Mouse (Mus musculus) layer of hippocampus, adult 2 months (tissue): Measurements from ENCODE around the gene Cic. TPM values are rescaled to one million over a fixed set of nuclear protein-coding genes. Genes with fewer than 3 reads are reported as not detected.
A peak's percentile ranks its signal among the peaks of the same experiment; 100 is the strongest.

Experiments
- DNase-seq, 2 experiments: peaks; one replicate each; pipeline ENCODE4 v3.0.0; 2022; ENCODE audit warnings: low spot score in 2 of 2
- H3K27ac ChIP-seq: fragments of 200-600 bp; 2 replicates; pipeline ENCODE4 v1.8.1; 2022
- H3K4me3 ChIP-seq: fragments of 200-600 bp; 2 replicates; pipeline ENCODE4 v1.8.1; 2022; ENCODE audit warnings: mild to moderate bottlenecking
- CTCF ChIP-seq: fragments of 200-600 bp; conservative IDR thresholded peaks from 2 replicates; pipeline ENCODE4 v1.8.1; 2022; ENCODE audit warnings: antibody characterized with exemption, mild to moderate bottlenecking, moderate library complexity
- total RNA-seq, 2 experiments: library from RNA; stranded (reverse); gene quantifications; 2 replicates each; pipeline ENCODE4 v1.2.3; 2021

The Cic gene
- total RNA-seq, 2 experiments from 2014 or later: 218 to 225 TPM

DNA sequence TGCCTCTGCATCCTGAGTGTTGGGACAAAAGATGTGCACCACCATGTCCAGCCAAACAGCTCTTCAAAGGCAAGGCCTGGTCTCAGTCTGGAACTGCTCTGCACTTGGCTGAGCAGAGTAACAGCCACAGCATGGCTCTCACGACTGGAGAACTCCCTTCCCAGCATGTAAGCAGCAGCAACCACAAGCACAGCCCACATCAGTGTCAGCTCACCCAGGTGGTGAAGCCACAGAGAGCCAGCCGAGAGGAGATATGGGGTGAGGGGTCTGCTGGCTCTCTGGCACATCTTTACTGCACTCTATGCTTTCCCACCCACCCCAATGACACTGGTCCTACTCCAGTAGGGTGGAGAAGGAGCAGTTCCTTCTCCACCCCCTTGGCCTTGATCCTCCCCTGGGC, 34.4 kb upstream of the Cic start:
- DNase-seq: no peak
- H3K27ac ChIP-seq: no peak overlapping the region
- no peak for TF ChIP-seq CTCF
- no peak overlapping the region for H3K4me3 ChIP-seq

DNA sequence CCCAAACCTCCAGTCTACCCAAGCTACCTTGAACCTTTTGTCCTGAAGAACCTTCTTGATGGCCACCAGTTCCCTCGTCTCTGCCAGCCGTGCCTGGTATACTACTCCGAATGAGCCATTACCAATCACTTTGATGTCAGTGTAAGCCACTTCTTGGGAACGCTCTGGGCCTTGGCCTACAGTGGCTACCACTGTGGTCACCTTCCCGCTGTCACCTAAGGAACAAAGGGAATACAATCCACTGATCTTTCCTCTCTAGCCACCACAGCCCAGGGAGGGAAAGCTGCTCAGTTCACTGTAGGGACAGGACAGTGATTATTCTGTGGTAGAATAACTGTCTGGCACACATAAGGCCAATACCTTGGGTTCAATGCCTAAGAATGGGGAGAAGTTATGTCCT, 32.0 kb upstream of the Cic start:
- H3K27ac ChIP-seq: no peak overlapping the region
- no peak overlapping the region for H3K4me3 ChIP-seq
- DNase-seq: no peak
- no peak for TF ChIP-seq CTCF

DNA sequence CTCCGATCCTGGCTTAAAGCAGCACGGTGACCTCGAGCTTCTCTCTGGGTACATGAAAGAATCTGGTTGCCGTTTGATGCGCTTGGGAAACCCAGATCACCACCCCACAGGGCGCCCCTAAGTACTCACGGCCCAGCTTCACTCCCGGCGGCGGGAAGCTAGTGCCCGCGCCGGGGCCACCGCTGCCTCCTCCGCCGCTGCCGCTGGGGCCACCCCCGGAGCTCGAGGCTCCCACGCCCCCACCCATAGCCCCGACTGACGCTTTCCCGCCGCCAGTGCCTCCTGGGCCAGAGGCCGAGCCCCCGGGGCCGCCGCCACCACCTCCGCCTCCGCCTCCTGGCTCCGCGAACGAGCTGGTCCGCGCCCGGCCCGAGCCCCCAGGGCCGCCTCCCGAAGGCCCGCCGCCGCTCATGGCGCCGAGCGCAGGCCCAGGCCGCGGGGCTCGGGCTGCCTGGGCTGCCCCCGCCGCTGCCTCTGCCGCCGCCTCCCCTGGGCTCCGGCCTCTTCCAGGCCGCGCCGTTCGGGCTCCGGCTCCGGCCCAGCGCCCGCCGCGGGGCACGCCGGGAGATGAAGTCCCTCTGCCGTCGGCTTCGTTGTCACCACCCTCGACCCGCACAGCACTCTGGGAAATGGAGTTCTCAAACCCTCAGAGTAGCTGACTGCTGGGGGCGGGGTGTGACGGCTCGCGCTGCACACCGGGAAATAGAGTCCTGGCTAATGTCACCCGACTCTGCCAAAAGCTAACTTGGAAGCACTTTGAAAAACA, 30.1 kb upstream of the Cic start, which contains the start of gene Gsk3a:
TSS of gene Gsk3a (minus strand) at position 603 of the 766 bp plus-strand sequence.
- DNase-seq: peak; percentile 98
- H3K27ac ChIP-seq: peak within 1 kb of the TSS; percentile 100
- TF ChIP-seq CTCF: no peak
- peak within 1 kb of the TSS; percentile 65 for H3K4me3 ChIP-seq

DNA sequence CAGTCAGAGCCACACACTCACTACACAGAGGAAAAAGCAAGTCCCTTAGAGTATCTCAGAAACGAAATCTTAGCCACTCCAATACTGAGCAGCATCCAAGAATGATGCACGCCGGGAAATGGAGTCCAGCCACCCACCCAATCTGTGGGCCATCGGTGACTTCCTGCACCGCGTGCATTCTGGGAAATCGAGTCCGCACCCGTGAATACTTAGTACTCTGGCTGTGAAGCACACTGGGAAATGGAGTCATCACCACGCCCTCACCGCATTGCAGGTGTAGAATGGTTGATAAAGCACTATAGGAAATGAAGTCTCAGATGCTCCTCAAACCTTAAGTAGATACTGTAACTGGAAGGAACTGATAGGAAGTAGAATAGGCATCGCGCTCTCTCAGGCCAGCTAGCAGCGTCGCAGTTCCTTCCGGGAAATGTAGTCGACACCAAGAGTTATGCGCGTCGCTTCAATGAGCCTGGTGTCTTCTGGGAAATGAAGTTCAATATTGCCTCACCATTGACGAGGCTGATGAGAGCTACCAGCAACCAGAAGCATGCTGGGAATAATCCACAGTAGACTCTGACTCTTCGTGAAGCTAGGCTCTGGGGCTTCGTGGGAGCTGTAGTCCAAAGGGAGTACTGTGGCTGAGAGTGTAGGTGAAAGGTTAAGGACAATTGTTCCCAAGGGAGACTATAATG, 29.3 kb upstream of the Cic start:
- no peak; the same call in 1 of the 2 replicates for TF ChIP-seq CTCF
- Histone ChIP-seq H3K4me3 (peak overlapping the region; percentile 65), H3K27ac (peak overlapping the region; percentile 100)
- DNase-seq: peak; percentile 92 to 96

DNA sequence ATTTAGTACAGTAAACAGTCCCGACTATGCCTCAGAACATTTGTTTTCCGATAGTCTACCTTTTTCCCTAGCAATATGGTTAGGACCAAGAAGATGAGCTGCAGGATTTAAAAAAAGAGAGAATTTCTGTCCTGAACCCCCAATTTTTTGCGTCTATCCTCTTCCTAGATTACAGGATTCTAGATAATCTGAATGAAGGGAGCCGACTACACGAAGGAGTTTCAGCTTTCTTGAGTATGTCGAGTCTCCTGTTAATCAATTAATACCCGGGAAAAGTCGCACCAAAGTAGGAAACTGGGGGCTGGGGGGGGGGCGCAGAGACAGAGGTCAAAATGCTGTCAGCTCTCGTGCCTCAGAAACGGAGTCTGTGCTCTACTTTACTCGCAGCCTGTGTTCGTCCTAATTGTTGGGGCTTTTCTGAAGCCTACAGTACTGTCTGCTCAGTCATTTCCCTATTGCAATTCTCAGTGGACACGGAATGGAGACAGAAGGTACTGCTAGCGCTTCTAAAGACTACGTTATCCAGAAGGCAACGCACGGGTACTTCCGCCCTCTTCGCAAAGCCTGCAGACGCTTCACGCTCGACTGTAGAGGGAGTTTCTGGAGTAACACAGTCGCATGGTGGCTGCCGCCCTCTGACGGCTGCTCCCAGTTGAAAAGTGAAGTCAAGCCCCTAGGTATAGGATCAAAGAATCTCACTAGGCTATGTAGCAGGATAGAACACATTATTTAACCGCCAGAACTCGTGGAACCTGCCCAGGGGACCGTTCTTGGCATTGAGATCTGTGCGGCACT, 28.5 kb upstream of the Cic start:
- Histone ChIP-seq H3K27ac (peak overlapping the region; percentile 100), H3K4me3 (peak overlapping the region; percentile 65)
- peak; percentile 85 to 93 for DNase-seq
- TF ChIP-seq CTCF: peak; percentile 78

DNA sequence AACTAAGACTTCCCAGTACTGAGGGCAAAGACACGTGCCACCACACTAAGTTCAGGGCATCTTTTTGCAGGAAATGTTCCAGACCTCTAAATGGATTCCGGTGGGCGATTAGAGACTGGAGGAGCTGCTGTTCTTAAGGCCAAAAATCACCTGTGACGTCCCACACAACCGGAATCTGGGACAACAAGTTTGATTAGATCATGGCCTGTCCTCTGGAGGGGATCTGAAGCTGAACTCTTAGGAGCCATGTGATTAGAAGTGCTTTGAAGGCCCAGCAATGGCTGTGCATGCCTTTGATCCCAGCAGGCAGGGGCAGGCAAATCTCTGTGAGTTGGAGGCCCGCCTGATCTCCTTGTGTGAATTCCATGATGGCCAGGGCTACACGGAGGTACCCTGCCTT, 26.9 kb upstream of the Cic start:
- no peak for DNase-seq
- Histone ChIP-seq H3K4me3 (no peak overlapping the region), H3K27ac (peak overlapping the region; percentile 100)
- TF ChIP-seq CTCF: no peak

DNA sequence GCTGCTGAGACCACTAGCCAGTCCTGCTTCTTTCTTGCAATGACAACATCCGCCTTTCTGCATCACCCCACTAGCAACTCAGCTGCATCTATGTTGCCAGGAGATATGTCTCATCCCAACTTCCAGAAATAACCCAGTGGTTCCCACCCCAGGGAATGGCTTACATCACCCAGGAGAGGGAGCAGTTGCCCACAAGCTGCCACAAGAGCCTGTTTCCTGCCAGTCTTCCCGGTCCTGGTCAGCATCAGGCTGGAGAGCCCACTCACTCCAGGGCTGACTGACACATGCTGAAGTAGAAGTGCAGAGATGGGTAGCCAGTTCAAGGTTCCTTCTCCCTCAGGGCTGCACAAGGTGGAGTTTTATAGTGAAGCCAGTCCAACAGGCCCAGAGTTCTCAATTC, 26.4 kb upstream of the Cic start:
- H3K27ac ChIP-seq: peak overlapping the region; percentile 100
- peak; percentile 85 for TF ChIP-seq CTCF
- no peak overlapping the region for H3K4me3 ChIP-seq
- DNase-seq: peak; percentile 76 to 88

DNA sequence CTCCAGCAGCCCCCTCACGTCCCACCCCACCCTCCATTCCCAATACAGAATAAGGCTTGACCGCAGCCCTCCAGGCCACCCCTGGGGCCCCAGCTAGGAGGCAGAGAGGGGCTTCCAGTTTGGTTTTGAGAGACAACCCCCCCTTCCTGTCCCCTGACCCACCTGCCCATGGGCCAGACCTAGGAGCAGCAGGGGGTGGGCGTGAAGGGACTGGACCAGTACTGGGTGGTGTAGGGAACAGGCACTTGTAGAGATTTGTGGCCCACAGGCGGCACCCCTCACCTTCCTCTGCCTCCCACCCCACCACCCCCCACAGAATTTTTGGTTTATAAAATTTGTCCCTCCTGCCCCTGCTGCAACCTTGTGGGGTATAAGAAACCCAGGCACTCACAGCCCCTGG, 24.1 kb upstream of the Cic start:
- TF ChIP-seq CTCF: no peak
- Histone ChIP-seq H3K4me3 (no peak overlapping the region), H3K27ac (peak overlapping the region; percentile 55; the same call in 1 of the 2 replicates)
- DNase-seq: peak in 1 of 2 experiments; percentile 6

DNA sequence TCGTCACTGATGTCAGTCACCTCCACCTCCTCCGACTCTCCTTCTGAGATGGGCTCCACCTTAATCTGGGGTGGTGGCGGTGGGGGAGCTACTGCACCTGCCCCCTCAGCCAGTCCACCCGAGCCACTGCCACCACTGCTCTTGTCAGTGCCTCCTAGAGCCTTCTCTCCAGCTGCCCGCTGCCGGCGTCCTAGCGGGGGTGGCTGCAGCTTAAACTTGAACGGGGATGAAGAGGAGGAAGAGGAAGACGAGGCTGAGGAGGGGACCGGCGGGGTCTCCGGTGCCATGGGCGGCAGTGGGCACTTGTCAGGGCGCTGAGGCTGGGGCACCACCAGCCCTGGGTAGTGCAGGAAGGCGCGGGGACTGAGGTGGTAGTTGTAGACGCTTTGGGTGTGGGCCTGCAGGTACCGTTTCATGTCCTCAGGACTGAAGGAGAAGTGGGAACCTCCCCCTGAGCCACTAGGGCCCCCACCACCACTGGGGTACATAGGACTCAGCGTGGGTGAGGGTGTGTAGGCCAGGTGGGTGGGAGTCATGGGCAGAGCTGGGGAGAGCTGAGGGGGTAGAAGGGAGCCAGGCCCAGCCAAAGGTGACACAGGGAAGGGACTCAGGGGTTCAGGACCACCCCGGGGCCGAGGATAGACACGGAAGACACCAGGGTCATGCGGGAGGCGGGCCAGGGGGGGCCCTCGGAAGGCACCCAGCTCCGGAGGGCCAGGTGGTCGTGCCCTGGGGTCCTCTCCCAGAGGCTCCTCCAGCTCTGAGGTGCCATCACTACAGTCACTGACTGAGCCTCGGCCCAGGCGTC, 22.7 kb upstream of the Cic start:
- H3K4me3 ChIP-seq: peak overlapping the region; percentile 22
- TF ChIP-seq CTCF: no peak
- peak overlapping the region; percentile 99 for H3K27ac ChIP-seq
- peak in 1 of 2 experiments; percentile 22 for DNase-seq

DNA sequence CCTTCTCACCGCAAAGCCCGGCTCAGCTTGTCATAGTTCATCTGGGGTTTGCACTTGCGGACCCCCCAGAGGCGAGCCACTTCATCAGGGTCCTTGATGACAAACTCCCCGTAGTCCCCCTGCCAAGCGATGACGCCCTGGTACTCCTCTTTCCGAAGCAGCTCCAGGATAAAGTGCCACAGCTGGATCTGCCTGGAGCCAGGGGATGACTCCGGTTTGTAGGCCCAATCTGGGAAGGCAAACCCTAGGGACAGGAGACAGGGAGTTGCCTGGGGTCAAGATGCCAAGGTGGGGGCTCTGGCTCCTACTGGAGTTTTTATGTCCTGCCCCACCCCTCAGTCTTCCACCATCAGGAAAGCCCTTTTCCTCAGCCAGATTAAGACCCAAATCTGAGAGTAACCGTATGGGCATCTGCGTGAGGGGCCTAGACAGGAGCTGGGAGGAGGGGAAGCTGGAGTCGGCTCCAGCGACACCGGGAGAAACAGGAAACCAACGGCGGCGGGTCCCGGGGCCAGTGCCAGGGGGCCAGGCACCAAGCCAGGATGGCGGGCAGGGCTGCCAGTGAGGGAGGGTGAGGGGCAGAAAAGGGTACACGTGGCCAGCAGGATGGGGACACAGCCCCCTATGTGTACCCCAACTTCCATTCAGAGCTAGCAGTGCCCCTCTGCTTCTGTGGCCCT, 21.3 kb upstream of the Cic start:
- Histone ChIP-seq H3K27ac (peak overlapping the region; percentile 99), H3K4me3 (peak overlapping the region; percentile 97)
- TF ChIP-seq CTCF: no peak
- DNase-seq: peak; percentile 74 to 82

DNA sequence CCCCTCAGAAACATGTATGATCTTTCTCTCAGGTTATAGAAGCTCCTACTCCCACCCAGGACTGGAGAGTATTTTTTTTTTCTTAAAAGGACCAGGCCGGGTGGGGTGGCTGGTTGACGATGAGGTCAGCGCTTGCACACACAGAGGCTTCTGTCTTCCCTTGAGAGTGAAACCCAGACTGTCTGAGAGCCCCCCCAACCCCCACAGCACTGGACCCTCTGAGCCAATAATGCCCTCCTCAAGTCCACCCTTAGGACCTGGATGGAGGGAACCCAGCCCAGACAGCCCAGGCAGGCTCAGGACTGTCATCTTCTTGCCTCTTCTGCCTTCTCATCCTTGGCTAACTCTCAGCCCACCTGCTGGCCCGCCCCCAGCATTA, 20.8 kb upstream of the Cic start:
- Histone ChIP-seq H3K27ac (peak overlapping the region; percentile 99), H3K4me3 (peak overlapping the region; percentile 97)
- no peak for TF ChIP-seq CTCF
- no peak for DNase-seq

DNA sequence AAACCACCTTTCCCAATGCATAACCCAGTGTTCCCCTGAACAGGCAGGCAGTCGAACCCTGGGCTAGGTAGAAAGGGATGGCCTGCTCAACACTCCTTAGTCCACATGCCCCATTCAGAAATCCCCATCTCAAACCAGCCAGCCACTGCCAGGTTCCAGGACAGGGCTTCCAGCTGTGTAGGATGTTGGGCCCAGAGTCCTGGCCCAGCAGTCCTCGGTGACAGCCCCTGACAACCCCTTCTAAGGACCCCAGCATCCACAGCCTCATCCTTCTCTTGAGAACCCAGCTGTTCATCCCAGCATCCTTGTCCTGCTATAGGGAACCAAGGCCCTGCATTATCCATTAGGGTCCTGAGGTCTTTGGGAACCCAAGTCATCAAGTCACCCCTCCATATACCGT, 20.0 kb upstream of the Cic start:
- Histone ChIP-seq H3K27ac (peak overlapping the region; percentile 99), H3K4me3 (peak overlapping the region; percentile 97)
- TF ChIP-seq CTCF: no peak
- DNase-seq: peak in 1 of 2 experiments; percentile 18
